Mouse (Mus musculus) heart, embryonic 12.5 days (tissue): ENCODE measurements around the gene Egfl6. TPM values are rescaled to one million over a fixed set of nuclear protein-coding genes. Genes with fewer than 3 reads are reported as not detected.

Source experiments
- ATAC-seq: fragments of 200-750 bp; cut with Nextera tagmentation; 2 replicates; pipeline ENCODE4 v1.8.0; 2017; ENCODE audit warnings: moderate TSS enrichment, moderate library complexity; ENCODE audit not compliant: insufficient number of reproducible peaks, low FRiP score
- H3K27ac ChIP-seq: fragments of 300-500 bp; sonication (generic); 2 replicates; pipeline ENCODE4 v1.5.1; 2016; ENCODE audit warnings: mild to moderate bottlenecking, moderate library complexity; ENCODE audit not compliant: poor library complexity, severe bottlenecking
- H3K27me3 ChIP-seq: fragments of 300-500 bp; sonication (generic); replicated peaks from 2 replicates; pipeline ENCODE4 v1.6.1; 2016; ENCODE audit warnings: mild to moderate bottlenecking, moderate library complexity
- H3K36me3 ChIP-seq: fragments of 300-500 bp; sonication (generic); 2 replicates; pipeline ENCODE4 v1.6.1; 2016; ENCODE audit warnings: mild to moderate bottlenecking, moderate library complexity
- H3K4me1 ChIP-seq: fragments of 300-500 bp; sonication (generic); replicated peaks from 2 replicates; pipeline ENCODE4 v1.6.1; 2016; ENCODE audit warnings: mild to moderate bottlenecking
- H3K4me2 ChIP-seq: fragments of 300-500 bp; sonication (generic); 2 replicates; pipeline ENCODE4 v1.6.1; 2016; ENCODE audit warnings: mild to moderate bottlenecking, moderate library complexity
- H3K4me3 ChIP-seq: fragments of 300-500 bp; sonication (generic); 2 replicates; pipeline ENCODE4 v1.5.1; 2016; ENCODE audit warnings: mild to moderate bottlenecking
- H3K9ac ChIP-seq: fragments of 300-500 bp; sonication (generic); 2 replicates; pipeline ENCODE4 v1.6.1; 2016; ENCODE audit warnings: mild to moderate bottlenecking, moderate library complexity
- H3K9me3 ChIP-seq: fragments of 300-500 bp; sonication (generic); replicated peaks from 2 replicates; pipeline ENCODE4 v1.6.1; 2016; ENCODE audit warnings: mild to moderate bottlenecking, moderate library complexity
- WGBS: fragments of 180-500 bp; shearing (Covaris S2); methylation state at CpG from one replicate; pipeline ENCODE4 v1.1.7; 2016; 5-methylcytosine and 5-hydroxymethylcytosine counted together
- polyA plus RNA-seq: library from polyadenylated mRNA; unstranded; fragments of >200 nt; fragmentation: Nextera tagmentation; extraction: Ambion mirVana; gene quantifications from 2 replicates; pipeline ENCODE4 v1.2.1, GENCODE M21; 2016

Gene Egfl6
- polyA plus RNA-seq, 1 experiment from 2014 or later, result 4.9 TPM

- Histone ChIP-seq H3K27me3 (no peaks in the 10 kb centered on the region), H3K4me3 (no peak overlapping the region), H3K27ac (no peak overlapping the region), H3K9ac (no peak overlapping the region), H3K4me1 (no peaks in the 10 kb centered on the region), H3K36me3 (no peaks in the 10 kb centered on the region), H3K9me3 (no peaks in the 10 kb centered on the region), H3K4me2 (no peak overlapping the region)
- ATAC-seq, result no peak
- 61% methylated on average over 5 of the region's 5 CpGs for WGBS
Measured at GRCm38 (mm10) chrX:166564900-166565299, 20.6 kb downstream of the Egfl6 start.

- no peak overlapping the region for H3K27ac ChIP-seq
- H3K9me3 ChIP-seq, result no peaks in the 10 kb centered on the region
- no peaks in the 10 kb centered on the region for H3K36me3 ChIP-seq
- no peaks in the 10 kb centered on the region for H3K27me3 ChIP-seq
- no peak overlapping the region for H3K4me3 ChIP-seq
- H3K4me2 ChIP-seq, result no peak overlapping the region
- no peaks in the 10 kb centered on the region for H3K4me1 ChIP-seq
- WGBS, result 66% methylated on average over 3 of the region's 3 CpGs
- ATAC-seq, result no peak
- no peak overlapping the region for H3K9ac ChIP-seq
Measured at GRCm38 (mm10) chrX:166559333-166559732, 26.2 kb downstream of the Egfl6 start.

GRCm38 (mm10) chrX:166552355-166552754, 33.2 kb downstream of the Egfl6 start:
- no peak overlapping the region for H3K4me3 ChIP-seq
- H3K27me3 ChIP-seq, result no peaks in the 10 kb centered on the region
- no peak overlapping the region for H3K4me2 ChIP-seq
- H3K4me1 ChIP-seq, result no peaks in the 10 kb centered on the region
- no peak overlapping the region for H3K9ac ChIP-seq
- ATAC-seq, result no peak
- WGBS, result 71% methylated on average over 7 of the region's 7 CpGs
- no peak overlapping the region for H3K27ac ChIP-seq
- no peaks in the 10 kb centered on the region for H3K9me3 ChIP-seq
- H3K36me3 ChIP-seq, result no peaks in the 10 kb centered on the region

- no peak overlapping the region for H3K4me2 ChIP-seq
- no peak for ATAC-seq
- H3K27ac ChIP-seq, result no peak overlapping the region
- H3K4me1 ChIP-seq, result no peaks in the 10 kb centered on the region
- 56% methylated on average over 2 of the region's 2 CpGs for WGBS
- H3K27me3 ChIP-seq, result no peaks in the 10 kb centered on the region
- H3K4me3 ChIP-seq, result no peak overlapping the region
- H3K9me3 ChIP-seq, result no peaks in the 10 kb centered on the region
- no peaks in the 10 kb centered on the region for H3K36me3 ChIP-seq
- no peak overlapping the region for H3K9ac ChIP-seq
Measured at GRCm38 (mm10) chrX:166546495-166546894, 39.0 kb downstream of the Egfl6 start.

GRCm38 (mm10) chrX:166535138-166535537, 50.4 kb downstream of the Egfl6 start:
- WGBS, result 28% methylated on average over 4 of the region's 4 CpGs
- no peak for ATAC-seq
- no peak overlapping the region for H3K9ac ChIP-seq

GRCm38 (mm10) chrX:166533432-166533831, 52.1 kb downstream of the Egfl6 start:
- no peaks in the 10 kb centered on the region for H3K27me3 ChIP-seq
- no peaks in the 10 kb centered on the region for H3K9me3 ChIP-seq
- no peaks in the 10 kb centered on the region for H3K36me3 ChIP-seq
- no peak overlapping the region for H3K27ac ChIP-seq
- no peak overlapping the region for H3K4me2 ChIP-seq
- H3K9ac ChIP-seq, result no peak overlapping the region
- H3K4me1 ChIP-seq, result no peaks in the 10 kb centered on the region
- ATAC-seq, result no peak
- no peak overlapping the region for H3K4me3 ChIP-seq
- 69% methylated on average over 4 of the region's 4 CpGs for WGBS

More at GRCm38 (mm10) chrX:166535138-166535537, 50.4 kb downstream of the Egfl6 start:
- H3K4me2 ChIP-seq, result no peak overlapping the region
- H3K4me1 ChIP-seq, result no peaks in the 10 kb centered on the region
- no peak overlapping the region for H3K4me3 ChIP-seq
- H3K27ac ChIP-seq, result no peak overlapping the region
- H3K9me3 ChIP-seq, result no peaks in the 10 kb centered on the region
- H3K36me3 ChIP-seq, result no peaks in the 10 kb centered on the region
- no peaks in the 10 kb centered on the region for H3K27me3 ChIP-seq

- no peak overlapping the region for H3K4me2 ChIP-seq
- 41% methylated on average over 6 of the region's 6 CpGs for WGBS
- no peaks in the 10 kb centered on the region for H3K9me3 ChIP-seq
- H3K9ac ChIP-seq, result no peak overlapping the region
- no peak overlapping the region for H3K4me3 ChIP-seq
- no peaks in the 10 kb centered on the region for H3K27me3 ChIP-seq
- no peaks in the 10 kb centered on the region for H3K36me3 ChIP-seq
- ATAC-seq, result no peak
- no peak overlapping the region for H3K27ac ChIP-seq
- H3K4me1 ChIP-seq, result no peaks in the 10 kb centered on the region
Measured at GRCm38 (mm10) chrX:166531671-166532070, 53.8 kb downstream of the Egfl6 start.

- no peaks in the 10 kb centered on the region for H3K9me3 ChIP-seq
- H3K27ac ChIP-seq, result no peak overlapping the region
- no peak overlapping the region for H3K9ac ChIP-seq
- H3K4me2 ChIP-seq, result no peak overlapping the region
- no peak overlapping the region for H3K4me3 ChIP-seq
- no peaks in the 10 kb centered on the region for H3K36me3 ChIP-seq
- WGBS, result 81% methylated on average over 3 of the region's 3 CpGs
- H3K4me1 ChIP-seq, result no peaks in the 10 kb centered on the region
- no peak for ATAC-seq
- no peaks in the 10 kb centered on the region for H3K27me3 ChIP-seq
Measured at GRCm38 (mm10) chrX:166528126-166528525, 57.4 kb downstream of the Egfl6 start.

- Histone ChIP-seq H3K27ac (no peak overlapping the region), H3K9ac (no peak overlapping the region), H3K4me2 (no peak overlapping the region), H3K27me3 (no peaks in the 10 kb centered on the region), H3K36me3 (no peaks in the 10 kb centered on the region), H3K4me3 (no peak overlapping the region), H3K4me1 (no peaks in the 10 kb centered on the region), H3K9me3 (no peaks in the 10 kb centered on the region)
- 79% methylated on average over 2 of the region's 2 CpGs for WGBS
- no peak for ATAC-seq
Measured at GRCm38 (mm10) chrX:166525637-166526315, 59.7 kb downstream of the Egfl6 start.

GRCm38 (mm10) chrX:166520782-166521181, 64.7 kb downstream of the Egfl6 start:
- H3K9ac ChIP-seq, result no peak overlapping the region
- no peak overlapping the region for H3K4me2 ChIP-seq
- no peak for ATAC-seq
- no peaks in the 10 kb centered on the region for H3K9me3 ChIP-seq
- no peaks in the 10 kb centered on the region for H3K36me3 ChIP-seq
- H3K27me3 ChIP-seq, result no peaks in the 10 kb centered on the region
- no peaks in the 10 kb centered on the region for H3K4me1 ChIP-seq
- 68% methylated on average over 5 of the region's 5 CpGs for WGBS
- H3K27ac ChIP-seq, result no peak overlapping the region
- H3K4me3 ChIP-seq, result no peak overlapping the region

- Histone ChIP-seq H3K4me1 (no peaks in the 10 kb centered on the region), H3K9ac (no peak within 1 kb of the TSS), H3K27me3 (no peaks in the 10 kb centered on the region), H3K27ac (no peak within 1 kb of the TSS), H3K4me3 (no peak within 1 kb of the TSS), H3K4me2 (no peak within 1 kb of the TSS), H3K9me3 (no peaks in the 10 kb centered on the region), H3K36me3 (no peaks in the 10 kb centered on the region)
- WGBS, result 73% methylated on average over 16 of the region's 16 CpGs
- no peak for ATAC-seq
Measured at GRCm38 (mm10) chrX:166518345-166518744, 67.2 kb downstream of the Egfl6 start, which contains the start of gene Tceanc. Tceanc (minus strand) TSS chrX:166518567.

GRCm38 (mm10) chrX:166516631-166517030, 68.9 kb downstream of the Egfl6 start:
- Histone ChIP-seq H3K4me2 (no peak overlapping the region), H3K27ac (no peak overlapping the region), H3K36me3 (no peaks in the 10 kb centered on the region), H3K4me1 (no peaks in the 10 kb centered on the region), H3K9ac (no peak overlapping the region), H3K4me3 (no peak overlapping the region), H3K9me3 (no peaks in the 10 kb centered on the region), H3K27me3 (no peaks in the 10 kb centered on the region)
- WGBS, result 85% methylated on average over 1 of the region's 1 CpGs
- ATAC-seq, result no peak
